Mouse (Mus musculus): Measurements from ENCODE around the gene Mid1ip1. TPM values are rescaled to one million over a fixed set of nuclear protein-coding genes. Genes with fewer than 3 reads are reported as not detected.

The Mid1ip1 gene
- total and polyA plus RNA-seq, 2 experiments from 2014 or later, result 92.9 to 107 TPM

DNA sequence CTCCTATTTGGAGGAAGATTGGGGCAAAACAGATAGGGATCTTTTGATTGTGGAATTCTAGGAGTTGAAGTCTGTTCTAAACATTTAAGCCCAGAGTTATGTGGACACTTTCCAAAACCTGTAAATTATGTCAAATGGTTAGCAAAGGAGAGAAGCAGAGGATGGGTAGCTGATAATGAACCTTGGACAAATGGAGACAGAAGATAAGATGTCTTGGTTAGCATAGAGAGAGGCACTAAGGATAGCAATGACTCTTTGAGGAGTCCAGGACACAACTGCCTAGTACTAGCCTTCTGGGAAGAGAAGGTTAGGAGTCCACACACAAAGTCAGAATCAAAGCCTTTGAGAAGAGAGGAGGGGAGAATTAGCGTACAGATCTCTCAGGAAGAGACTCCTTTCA is 20.1 kb downstream of the Mid1ip1 start:
- DNase-seq (ENCODE audit: low spot score) (no peak), ATAC-seq (no peak)
- Histone ChIP-seq H3K4me3 (ENCODE audit: low read length) (no peak overlapping the region), H3K4me2 (ENCODE audit: low read depth, low read length) (no peak overlapping the region), H3K27ac (no peak overlapping the region), H3K9ac (replicated peaks; ENCODE audit: low read length) (no peak overlapping the region), H3K4me1 (ENCODE audit: insufficient read depth, low read length) (no peaks in the 10 kb centered on the region), H3K9me3 (ENCODE audit: low read length) (no peaks in the 10 kb centered on the region), H3K36me3 (ENCODE audit: insufficient read depth, low read length) (no peaks in the 10 kb centered on the region), H3K27me3 (ENCODE audit: insufficient read depth, low read length) (no peaks in the 10 kb centered on the region)
- 43% methylated on average over 1 of the region's 1 CpGs for WGBS
- TF ChIP-seq CTCF (IDR thresholded peaks at IDR 0.05; ENCODE audit: low read depth), result no peak

DNA sequence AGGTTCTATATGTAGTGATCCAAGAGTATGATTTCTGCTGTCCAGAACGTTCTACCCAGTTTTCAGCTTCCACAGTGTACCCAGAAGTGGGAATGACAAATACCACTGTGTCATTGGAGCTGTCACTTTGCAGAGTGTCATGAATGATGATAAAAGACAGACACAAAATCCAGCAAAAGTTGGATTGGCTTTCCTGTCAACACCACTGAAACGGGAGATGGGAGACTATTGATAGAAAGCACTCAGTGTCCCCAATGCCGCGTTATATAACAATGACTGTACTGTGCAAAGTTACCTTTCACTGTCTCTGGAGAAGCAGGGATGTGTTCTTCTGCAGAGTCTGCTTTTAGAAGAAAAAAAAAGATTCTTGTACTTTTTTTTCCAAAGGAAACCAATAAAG is 44.1 kb downstream of the Mid1ip1 start:
- no peak for DNase-seq (ENCODE audit: low spot score)
- Histone ChIP-seq H3K4me3 (ENCODE audit: low read length) (no peak overlapping the region), H3K4me2 (ENCODE audit: low read depth, low read length) (no peak overlapping the region), H3K27ac (no peak overlapping the region), H3K9ac (replicated peaks; ENCODE audit: low read length) (no peak overlapping the region), H3K36me3 (ENCODE audit: insufficient read depth, low read length) (no peaks in the 10 kb centered on the region), H3K27me3 (ENCODE audit: insufficient read depth, low read length) (no peaks in the 10 kb centered on the region), H3K9me3 (ENCODE audit: low read length) (no peaks in the 10 kb centered on the region), H3K4me1 (ENCODE audit: insufficient read depth, low read length) (no peaks in the 10 kb centered on the region)
- WGBS, result 72% methylated on average over 4 of the region's 4 CpGs
- no peak for ATAC-seq
- TF ChIP-seq CTCF (IDR thresholded peaks at IDR 0.05; ENCODE audit: low read depth), result no peak

DNA sequence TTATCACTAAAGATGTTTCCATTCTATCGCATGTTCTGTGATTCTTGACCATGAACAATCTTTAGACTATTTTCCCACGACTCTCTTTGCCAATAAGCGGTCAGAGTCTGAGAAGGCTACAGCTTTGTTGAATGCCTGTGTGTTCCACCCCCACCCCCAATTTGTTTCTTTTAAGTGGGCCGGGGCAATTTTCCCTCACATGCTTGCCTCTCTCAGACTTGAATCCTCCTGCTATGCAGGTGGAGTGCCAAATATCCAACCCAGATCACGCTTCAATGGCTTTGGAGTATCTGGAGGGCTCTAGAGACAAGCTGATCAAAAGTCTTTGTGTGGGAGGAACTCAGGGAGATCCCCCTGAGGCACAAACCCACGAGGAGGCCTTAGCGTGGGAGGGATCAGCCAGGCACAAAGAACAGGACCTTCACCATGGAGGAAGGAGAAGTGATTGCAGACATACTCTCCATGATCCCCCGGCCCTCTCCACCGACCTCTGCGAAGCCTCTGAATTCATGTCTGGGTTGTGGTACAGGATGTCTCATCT is 48.7 kb downstream of the Mid1ip1 start:
- H3K9me3 ChIP-seq (ENCODE audit: low read length), result no peaks in the 10 kb centered on the region
- no peak overlapping the region for H3K27ac ChIP-seq
- no peaks in the 10 kb centered on the region for H3K27me3 ChIP-seq (ENCODE audit: insufficient read depth, low read length)
- H3K36me3 ChIP-seq (ENCODE audit: insufficient read depth, low read length), result no peaks in the 10 kb centered on the region
- TF ChIP-seq CTCF (IDR thresholded peaks at IDR 0.05; ENCODE audit: low read depth), result no peak
- H3K9ac ChIP-seq (replicated peaks; ENCODE audit: low read length), result no peak overlapping the region
- WGBS, result 61% methylated on average over 10 of the region's 10 CpGs
- no peak overlapping the region for H3K4me2 ChIP-seq (ENCODE audit: low read depth, low read length)
- H3K4me3 ChIP-seq (ENCODE audit: low read length), result no peak overlapping the region
- ATAC-seq (no peak), DNase-seq (ENCODE audit: low spot score) (no peak)
- H3K4me1 ChIP-seq (ENCODE audit: insufficient read depth, low read length), result no peaks in the 10 kb centered on the region

Other genes with a start within 250 kb of the Mid1ip1 start
- 275 and 297 TPM in 2 replicates for gene Tspan7, start 229.9 kb upstream of the Mid1ip1 start, total RNA-seq (2014; rRNA removed)
- gene Tspan7, start 229.9 kb upstream of the Mid1ip1 start, polyA plus RNA-seq (2015; fragmentation: Nextera tagmentation; extraction: Ambion mirVana), result 658 and 669 TPM in 2 replicates